Mouse (Mus musculus): ENCODE data around the gene Hoxd4. TPM values are rescaled to one million over a fixed set of nuclear protein-coding genes. Genes with fewer than 3 reads are reported as not detected.

Hoxd4 gene
- total RNA-seq, 1 experiment from 2014 or later = not detected

GRCm38 (mm10) chr2:74699664-74700545, 11.8 kb upstream of the Hoxd4 start:
- no peak for ATAC-seq (replicated peaks in 1 of 2; ENCODE audit: insufficient read depth in 1 of 2, low FRiP score in 2 of 2, low TSS enrichment in 1 of 2, low read depth in 1 of 2, poor library complexity in 2 of 2, severe bottlenecking in 2 of 2)

- no peak for ATAC-seq (replicated peaks in 1 of 2; ENCODE audit: insufficient read depth in 1 of 2, low FRiP score in 2 of 2, low TSS enrichment in 1 of 2, low read depth in 1 of 2, poor library complexity in 2 of 2, severe bottlenecking in 2 of 2)
Measured at GRCm38 (mm10) chr2:74700546-74701112, 11.1 kb upstream of the Hoxd4 start.

GRCm38 (mm10) chr2:74701949-74702819, 9.5 kb upstream of the Hoxd4 start:
- peak in 1 of 2 experiments; percentile 43; a peak in 1 of 4 replicates for ATAC-seq (replicated peaks in 1 of 2; ENCODE audit: insufficient read depth in 1 of 2, low FRiP score in 2 of 2, low TSS enrichment in 1 of 2, low read depth in 1 of 2, poor library complexity in 2 of 2, severe bottlenecking in 2 of 2)

- no peak for ATAC-seq (replicated peaks in 1 of 2; ENCODE audit: insufficient read depth in 1 of 2, low FRiP score in 2 of 2, low TSS enrichment in 1 of 2, low read depth in 1 of 2, poor library complexity in 2 of 2, severe bottlenecking in 2 of 2)
Measured at GRCm38 (mm10) chr2:74702820-74703219, 8.9 kb upstream of the Hoxd4 start.

GRCm38 (mm10) chr2:74703317-74703716, 8.4 kb upstream of the Hoxd4 start:
- ATAC-seq (replicated peaks in 1 of 2; ENCODE audit: insufficient read depth in 1 of 2, low FRiP score in 2 of 2, low TSS enrichment in 1 of 2, low read depth in 1 of 2, poor library complexity in 2 of 2, severe bottlenecking in 2 of 2) = no peak

- no peak for ATAC-seq (replicated peaks in 1 of 2; ENCODE audit: insufficient read depth in 1 of 2, low FRiP score in 2 of 2, low TSS enrichment in 1 of 2, low read depth in 1 of 2, poor library complexity in 2 of 2, severe bottlenecking in 2 of 2)
Measured at GRCm38 (mm10) chr2:74703720-74704392, 7.9 kb upstream of the Hoxd4 start.

- ATAC-seq (replicated peaks in 1 of 2; ENCODE audit: insufficient read depth in 1 of 2, low FRiP score in 2 of 2, low TSS enrichment in 1 of 2, low read depth in 1 of 2, poor library complexity in 2 of 2, severe bottlenecking in 2 of 2) = no peak
Measured at GRCm38 (mm10) chr2:74704393-74704998, 7.2 kb upstream of the Hoxd4 start, which contains the start of gene Hoxd8. TSS of gene Hoxd8 (plus strand) at chr2:74704615.

GRCm38 (mm10) chr2:74704999-74705466, 6.7 kb upstream of the Hoxd4 start:
- ATAC-seq (replicated peaks in 1 of 2; ENCODE audit: insufficient read depth in 1 of 2, low FRiP score in 2 of 2, low TSS enrichment in 1 of 2, low read depth in 1 of 2, poor library complexity in 2 of 2, severe bottlenecking in 2 of 2) = no peak

GRCm38 (mm10) chr2:74705467-74706089, 6.2 kb upstream of the Hoxd4 start:
- ATAC-seq (replicated peaks in 1 of 2; ENCODE audit: insufficient read depth in 1 of 2, low FRiP score in 2 of 2, low TSS enrichment in 1 of 2, low read depth in 1 of 2, poor library complexity in 2 of 2, severe bottlenecking in 2 of 2) = no peak

- no peak for ATAC-seq (replicated peaks in 1 of 2; ENCODE audit: insufficient read depth in 1 of 2, low FRiP score in 2 of 2, low TSS enrichment in 1 of 2, low read depth in 1 of 2, poor library complexity in 2 of 2, severe bottlenecking in 2 of 2)
Measured at GRCm38 (mm10) chr2:74706393-74706960, 5.3 kb upstream of the Hoxd4 start.

- no peak for ATAC-seq (replicated peaks in 1 of 2; ENCODE audit: insufficient read depth in 1 of 2, low FRiP score in 2 of 2, low TSS enrichment in 1 of 2, low read depth in 1 of 2, poor library complexity in 2 of 2, severe bottlenecking in 2 of 2)
Measured at GRCm38 (mm10) chr2:74707599-74707998, 4.1 kb upstream of the Hoxd4 start.

GRCm38 (mm10) chr2:74708676-74709075, 3.1 kb upstream of the Hoxd4 start:
- ATAC-seq (replicated peaks in 1 of 2; ENCODE audit: insufficient read depth in 1 of 2, low FRiP score in 2 of 2, low TSS enrichment in 1 of 2, low read depth in 1 of 2, poor library complexity in 2 of 2, severe bottlenecking in 2 of 2) = no peak

GRCm38 (mm10) chr2:74709465-74710419, 2.0 kb upstream of the Hoxd4 start:
- no peak; a peak in 1 of 4 replicates for ATAC-seq (replicated peaks in 1 of 2; ENCODE audit: insufficient read depth in 1 of 2, low FRiP score in 2 of 2, low TSS enrichment in 1 of 2, low read depth in 1 of 2, poor library complexity in 2 of 2, severe bottlenecking in 2 of 2)

- ATAC-seq (replicated peaks in 1 of 2; ENCODE audit: insufficient read depth in 1 of 2, low FRiP score in 2 of 2, low TSS enrichment in 1 of 2, low read depth in 1 of 2, poor library complexity in 2 of 2, severe bottlenecking in 2 of 2) = no peak
Measured at GRCm38 (mm10) chr2:74710929-74711543, 693 bp upstream of the Hoxd4 start.
